Mouse (Mus musculus) heart, adult 8-10 months (tissue): ENCODE data around the gene Prkd1. TPM values are rescaled to one million over a fixed set of nuclear protein-coding genes. Genes with fewer than 3 reads are reported as not detected.
"Not testable (repeated sequence)": the region's sequence is repeated elsewhere in the genome, so short reads cannot be mapped to it uniquely, and the experiment has no call there.

Experiments
- DNase-seq: peaks from one replicate; pipeline ENCODE4 v3.0.0; 2022; ENCODE audit warnings: low spot score
- total RNA-seq, 4 experiments: library from RNA; stranded (reverse); gene quantifications; 2 replicates each; pipeline ENCODE4 v1.2.4; 2022

Prkd1 gene
- total RNA-seq: 1 to 10 TPM; 4.9 to 6.4 (median 6.1) TPM

- DNase-seq: peak; percentile 61
Measured at GRCm38 (mm10) chr12:50648671-50649541, at the start of gene Prkd1. Gene Prkd1 (minus strand): TSS chr12:50649098.

- peak; percentile 22 for DNase-seq
Measured at GRCm38 (mm10) chr12:50697492-50697891, 48.6 kb upstream of the Prkd1 start.

- DNase-seq: peak; percentile 36
Measured at GRCm38 (mm10) chr12:50648176-50648670, 675 bp downstream of the Prkd1 start.

GRCm38 (mm10) chr12:50646857-50647256 is 2.0 kb downstream of the Prkd1 start:
- no peak for DNase-seq

- DNase-seq: no peak
Measured at GRCm38 (mm10) chr12:50642671-50643070, 6.2 kb downstream of the Prkd1 start.

- DNase-seq: no peak
Measured at GRCm38 (mm10) chr12:50640171-50640570, 8.7 kb downstream of the Prkd1 start.

- DNase-seq: no peak
Measured at GRCm38 (mm10) chr12:50634436-50634835, 14.5 kb downstream of the Prkd1 start.

- not testable (repeated sequence) for DNase-seq
Measured at GRCm38 (mm10) chr12:50626100-50626499, 22.8 kb downstream of the Prkd1 start.

- DNase-seq: no peak
Measured at GRCm38 (mm10) chr12:50624175-50624574, 24.7 kb downstream of the Prkd1 start.

GRCm38 (mm10) chr12:50615852-50616251 is 33.0 kb downstream of the Prkd1 start:
- no peak for DNase-seq

- DNase-seq: peak; percentile 10
Measured at GRCm38 (mm10) chr12:50614341-50614740, 34.6 kb downstream of the Prkd1 start.

- no peak for DNase-seq
Measured at GRCm38 (mm10) chr12:50606703-50607500, 42.0 kb downstream of the Prkd1 start.

- no peak for DNase-seq
Measured at GRCm38 (mm10) chr12:50599370-50599769, 49.5 kb downstream of the Prkd1 start.

GRCm38 (mm10) chr12:50598053-50598988 is 50.6 kb downstream of the Prkd1 start:
- no peak for DNase-seq

GRCm38 (mm10) chr12:50597467-50597866 is 51.4 kb downstream of the Prkd1 start:
- DNase-seq: no peak

GRCm38 (mm10) chr12:50595777-50596176 is 53.1 kb downstream of the Prkd1 start:
- DNase-seq: no peak

- no peak for DNase-seq
Measured at GRCm38 (mm10) chr12:50594506-50594905, 54.4 kb downstream of the Prkd1 start.

- DNase-seq: no peak
Measured at GRCm38 (mm10) chr12:50593481-50593880, 55.4 kb downstream of the Prkd1 start.

- no peak for DNase-seq
Measured at GRCm38 (mm10) chr12:50588137-50588761, 60.6 kb downstream of the Prkd1 start.

GRCm38 (mm10) chr12:50565198-50565597 is 83.7 kb downstream of the Prkd1 start:
- DNase-seq: no peak

GRCm38 (mm10) chr12:50560536-50560935 is 88.4 kb downstream of the Prkd1 start:
- DNase-seq: no peak
